Mouse (Mus musculus) erythroblast, embryonic 14.5 days (primary cell): Measurements from ENCODE around the gene Lca5l.

Experiments
- GATA1 ChIP-seq: IDR thresholded peaks from 2 replicates; pipeline ENCODE4 v1.6.1; 2012; ENCODE audit warnings: low read length, inconsistent platforms, mixed read lengths
- TAL1 ChIP-seq: IDR thresholded peaks from 3 replicates; pipeline ENCODE4 v1.6.1; 2012; ENCODE audit warnings: low read length, inconsistent platforms, mixed read lengths

- no peak for TF ChIP-seq GATA1
- no peak for TF ChIP-seq TAL1
These were observed 38.3 kb upstream of the Lca5l start for GRCm38 (mm10) chr16:96230411-96230810.
